Mouse (Mus musculus) embryonic facial prominence, embryonic 14.5 days (tissue): ENCODE data around the gene Aurkaip1. TPM values are rescaled to one million over a fixed set of nuclear protein-coding genes. Genes with fewer than 3 reads are reported as not detected.

Experiments
- ATAC-seq: fragments of 200-750 bp; cut with Nextera tagmentation; 2 replicates; pipeline ENCODE4 v1.8.0; 2017; ENCODE audit warnings: low read depth, moderate number of reproducible peaks, moderate TSS enrichment
- DNase-seq: peaks from one replicate; pipeline ENCODE4 v3.0.0-alpha.2; 2015; ENCODE audit warnings: low spot score
- H3K27ac ChIP-seq: fragments of 300-500 bp; sonication (generic); replicated peaks from 2 replicates; pipeline ENCODE4 v1.5.1; 2014; ENCODE audit warnings: low read depth, mild to moderate bottlenecking, low read length, moderate library complexity
- H3K27me3 ChIP-seq: fragments of 300-500 bp; sonication (generic); replicated peaks from 2 replicates; pipeline ENCODE4 v1.6.1; 2014; ENCODE audit warnings: low read length; ENCODE audit not compliant: control insufficient read depth, insufficient read depth
- H3K36me3 ChIP-seq: fragments of 300-500 bp; sonication (generic); 2 replicates; pipeline ENCODE4 v1.6.1; 2014; ENCODE audit warnings: low read length, mixed read lengths; ENCODE audit not compliant: control insufficient read depth, insufficient read depth
- H3K4me1 ChIP-seq: fragments of 300-500 bp; sonication (generic); 2 replicates; pipeline ENCODE4 v1.6.1; 2014; ENCODE audit warnings: antibody characterized with exemption, low read length; ENCODE audit not compliant: control insufficient read depth, insufficient read depth
- H3K4me2 ChIP-seq: fragments of 300-500 bp; sonication (generic); 2 replicates; pipeline ENCODE4 v1.6.1; 2014; ENCODE audit warnings: low read depth, mild to moderate bottlenecking, low read length, moderate library complexity, mixed read lengths
- H3K4me3 ChIP-seq: fragments of 300-500 bp; sonication (generic); 2 replicates; pipeline ENCODE4 v1.5.1; 2014; ENCODE audit warnings: low read depth, mild to moderate bottlenecking, low read length
- H3K9ac ChIP-seq: fragments of 300-500 bp; sonication (generic); 2 replicates; pipeline ENCODE4 v1.6.1; 2014; ENCODE audit warnings: low read depth, mild to moderate bottlenecking, low read length, moderate library complexity, mixed read lengths
- H3K9me3 ChIP-seq: fragments of 300-500 bp; sonication (generic); 2 replicates; pipeline ENCODE4 v1.6.1; 2016; ENCODE audit warnings: low read length; ENCODE audit not compliant: control insufficient read depth
- WGBS: fragments of 180-500 bp; shearing (Covaris S2); extraction: QIAGEN DNeasy Blood & Tissue Kit; methylation state at CpG from one replicate; pipeline ENCODE4 v1.1.7; 2014; 5-methylcytosine and 5-hydroxymethylcytosine counted together
- polyA plus RNA-seq: library from polyadenylated mRNA; unstranded; fragments of >200 nt; fragmentation: Nextera tagmentation; extraction: Ambion mirVana; gene quantifications from 2 replicates; pipeline ENCODE4 v1.2.1, GENCODE M21; 2014

Gene Aurkaip1
- polyA plus RNA-seq, 1 experiment from 2014 or later: 126 TPM

DNA sequence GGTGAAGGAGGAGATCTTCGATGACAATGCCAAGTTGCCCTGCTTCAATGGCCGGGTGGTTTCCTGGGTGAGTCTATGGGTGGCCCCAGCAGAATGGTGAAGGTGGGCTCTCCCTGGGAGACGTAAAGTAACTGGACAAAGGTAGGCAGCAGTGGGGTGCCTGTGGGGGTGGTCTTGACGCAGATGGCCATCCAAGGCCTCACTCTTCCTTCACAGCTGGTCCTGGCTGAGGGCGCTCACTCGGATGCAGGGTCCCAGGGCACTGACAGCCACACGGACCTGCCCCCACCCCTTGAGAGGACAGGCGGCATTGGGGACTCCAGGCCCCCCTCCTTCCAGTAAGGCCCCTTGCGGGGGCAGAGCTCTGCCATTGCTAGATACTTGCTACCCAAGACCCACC lies 22.3 kb downstream of the Aurkaip1 start:
- no peak overlapping the region for H3K4me3 ChIP-seq
- peaks cover 48% of the 10 kb centered on the region for H3K36me3 ChIP-seq

DNA sequence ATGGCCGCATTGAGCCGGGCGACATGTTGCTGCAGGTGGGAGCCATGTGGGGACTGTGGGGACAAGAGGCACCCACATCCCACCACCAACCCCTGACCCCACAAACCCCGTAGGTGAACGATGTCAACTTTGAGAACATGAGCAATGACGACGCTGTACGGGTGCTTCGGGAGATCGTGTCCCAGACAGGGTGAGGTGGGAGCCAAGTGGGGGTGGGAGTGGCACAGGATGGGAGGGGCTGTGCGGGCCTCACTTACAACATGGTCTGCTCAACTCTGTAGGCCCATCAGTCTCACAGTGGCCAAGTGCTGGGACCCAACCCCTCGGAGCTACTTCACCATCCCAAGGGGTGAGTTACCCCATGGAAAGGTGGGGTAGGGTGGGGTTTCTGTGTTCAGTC lies 23.9 kb downstream of the Aurkaip1 start:
- no peaks in the 10 kb centered on the region for H3K9me3 ChIP-seq
- no peak for ATAC-seq
- H3K36me3 ChIP-seq: peaks cover 63% of the 10 kb centered on the region
- no peak overlapping the region for H3K9ac ChIP-seq
- H3K27ac ChIP-seq: no peak overlapping the region
- H3K4me1 ChIP-seq: no peaks in the 10 kb centered on the region
- no peak for DNase-seq
- H3K4me2 ChIP-seq: no peak overlapping the region
- no peak overlapping the region for H3K4me3 ChIP-seq
- WGBS: 94% methylated on average over 12 of the region's 12 CpGs
- H3K27me3 ChIP-seq: no peaks in the 10 kb centered on the region

More for the DNA sequence above, 22.3 kb downstream of the Aurkaip1 start:
- no peaks in the 10 kb centered on the region for H3K27me3 ChIP-seq
- H3K9ac ChIP-seq: no peak overlapping the region
- H3K27ac ChIP-seq: no peak overlapping the region
- no peaks in the 10 kb centered on the region for H3K9me3 ChIP-seq
- no peak overlapping the region for H3K4me2 ChIP-seq
- ATAC-seq: no peak
- no peak for DNase-seq
- WGBS: 93% methylated on average over 9 of the region's 9 CpGs
- H3K4me1 ChIP-seq: peaks cover 6% of the 10 kb centered on the region

DNA sequence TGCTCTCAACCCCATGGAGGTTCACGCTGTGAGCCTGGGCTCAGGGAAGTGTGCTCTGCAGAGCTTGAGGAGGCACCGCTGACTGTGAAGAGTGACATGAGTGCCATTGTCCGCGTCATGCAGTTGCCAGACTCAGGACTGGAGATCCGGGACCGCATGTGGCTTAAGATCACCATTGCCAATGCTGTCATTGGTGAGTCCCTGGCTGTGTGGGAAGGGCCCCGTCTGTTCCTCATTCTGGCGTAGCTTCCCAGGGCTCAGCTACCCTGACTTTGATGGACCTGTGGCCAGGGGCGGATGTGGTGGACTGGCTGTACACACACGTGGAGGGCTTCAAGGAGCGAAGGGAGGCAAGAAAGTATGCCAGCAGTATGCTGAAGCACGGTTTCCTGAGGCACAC lies 25.0 kb downstream of the Aurkaip1 start:
- Histone ChIP-seq H3K9ac (no peak overlapping the region), H3K27ac (no peak overlapping the region), H3K4me2 (no peak overlapping the region), H3K9me3 (no peaks in the 10 kb centered on the region), H3K36me3 (peaks cover 66% of the 10 kb centered on the region), H3K27me3 (no peaks in the 10 kb centered on the region), H3K4me3 (no peak overlapping the region), H3K4me1 (no peaks in the 10 kb centered on the region)
- no peak for DNase-seq
- 86% methylated on average over 11 of the region's 12 CpGs for WGBS
- no peak for ATAC-seq

DNA sequence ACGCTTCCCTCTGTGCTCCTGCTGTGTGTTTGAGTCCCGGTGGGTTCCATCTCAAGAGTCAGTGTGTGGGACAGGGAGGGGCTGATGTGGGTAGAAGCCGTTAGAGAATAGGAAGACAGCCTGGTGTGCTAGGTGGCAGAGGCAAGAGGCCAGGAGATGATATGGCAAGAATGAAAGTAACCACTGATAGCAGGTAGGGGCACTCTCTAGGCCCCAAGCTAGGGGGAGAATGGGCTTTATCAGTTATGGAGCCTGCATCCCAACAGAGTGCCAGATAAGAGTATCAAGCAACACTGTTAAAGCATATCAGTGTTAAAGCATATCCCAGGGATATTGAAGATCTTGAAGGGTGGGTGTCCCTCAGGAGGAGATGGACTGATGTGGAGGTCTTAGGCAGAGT lies 25.8 kb downstream of the Aurkaip1 start:
- Histone ChIP-seq H3K27me3 (no peaks in the 10 kb centered on the region), H3K4me1 (no peaks in the 10 kb centered on the region), H3K4me2 (no peak overlapping the region), H3K36me3 (peaks cover 74% of the 10 kb centered on the region), H3K4me3 (no peak overlapping the region), H3K9ac (no peak overlapping the region), H3K27ac (no peak overlapping the region), H3K9me3 (no peaks in the 10 kb centered on the region)
- no peak for ATAC-seq
- no peak for DNase-seq
- 92% methylated on average over 3 of the region's 3 CpGs for WGBS

DNA sequence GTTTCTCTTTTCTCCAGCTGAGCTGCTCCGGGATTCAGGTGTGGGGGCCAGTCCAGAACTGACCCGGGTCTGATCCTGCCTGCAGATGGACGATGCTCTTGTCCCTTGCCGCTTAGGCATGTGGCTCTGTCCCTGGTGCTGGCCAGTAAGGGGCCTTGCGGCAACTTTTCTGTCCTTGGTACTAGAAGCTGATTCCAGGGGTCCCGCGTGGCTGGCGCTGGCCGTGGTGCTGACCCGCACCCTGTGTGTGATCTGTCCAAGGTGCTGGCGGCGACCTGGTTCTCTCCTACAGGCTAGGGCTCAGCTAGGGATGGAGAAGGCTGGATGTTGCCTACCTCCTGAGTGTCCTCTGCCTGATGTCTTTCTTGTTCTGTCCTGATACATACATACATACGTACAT lies 28.2 kb downstream of the Aurkaip1 start:
- 15% methylated on average over 11 of the region's 13 CpGs for WGBS
- DNase-seq: peak; percentile 78
- Histone ChIP-seq H3K4me1 (no peaks in the 10 kb centered on the region), H3K4me2 (no peak overlapping the region), H3K9me3 (no peaks in the 10 kb centered on the region), H3K27ac (no peak overlapping the region), H3K27me3 (no peaks in the 10 kb centered on the region), H3K36me3 (peaks cover 68% of the 10 kb centered on the region), H3K9ac (no peak overlapping the region), H3K4me3 (no peak overlapping the region)
- peak; percentile 49; the same call in 1 of the 2 replicates for ATAC-seq

DNA sequence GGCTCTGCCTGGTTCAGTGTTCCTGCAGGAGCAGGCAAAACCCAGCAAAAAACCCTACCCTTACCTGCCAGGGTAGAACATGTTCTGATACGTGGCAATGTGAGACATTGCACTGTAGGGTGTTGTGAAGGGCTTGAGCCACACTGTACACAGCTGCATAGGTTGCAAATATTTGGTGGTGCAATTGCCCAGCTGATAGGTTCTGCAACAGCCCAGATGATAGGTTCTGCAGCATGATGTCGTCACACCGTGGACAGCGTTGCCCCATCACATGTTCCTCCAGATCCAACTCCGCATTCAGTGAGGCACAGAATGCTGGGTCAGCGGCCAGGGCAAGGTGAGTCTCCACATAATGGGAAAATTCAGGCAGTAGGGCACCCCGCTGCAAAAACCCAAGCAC lies 30.7 kb downstream of the Aurkaip1 start:
- Histone ChIP-seq H3K9me3 (no peaks in the 10 kb centered on the region), H3K36me3 (peaks cover 60% of the 10 kb centered on the region; the same call in 1 of the 2 replicates), H3K4me1 (no peaks in the 10 kb centered on the region), H3K27ac (no peak overlapping the region), H3K4me3 (no peak overlapping the region), H3K4me2 (no peak overlapping the region), H3K27me3 (no peaks in the 10 kb centered on the region), H3K9ac (no peak overlapping the region)
- ATAC-seq: no peak
- no peak for DNase-seq
- WGBS: 89% methylated on average over 7 of the region's 7 CpGs

DNA sequence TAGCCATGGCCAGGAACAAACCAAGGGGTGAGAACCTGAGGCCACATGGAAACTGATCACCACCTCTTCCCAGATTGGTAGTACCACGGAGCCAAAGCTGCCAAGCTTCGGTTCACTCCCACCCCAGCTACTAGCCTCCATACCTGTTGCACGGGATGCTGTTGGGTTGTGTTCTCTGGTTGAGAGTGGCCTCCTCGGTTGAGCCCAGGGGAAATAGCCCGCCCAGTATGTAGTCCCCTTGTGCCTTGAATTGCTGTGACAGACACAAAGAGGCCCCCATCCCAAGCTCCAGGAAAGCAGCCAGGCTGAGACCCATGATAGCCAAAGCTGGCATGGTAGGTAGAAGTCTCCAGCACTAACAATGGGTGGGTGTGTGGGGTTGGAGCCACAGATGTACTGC lies 31.9 kb downstream of the Aurkaip1 start, which contains the start of gene Tas1r3:
Gene Tas1r3 (minus strand): TSS at position 362 of the 400 bp plus-strand sequence.
- no peak within 1 kb of the TSS for H3K4me3 ChIP-seq
- WGBS: 86% methylated on average over 5 of the region's 5 CpGs
- DNase-seq: no peak
- no peaks in the 10 kb centered on the region for H3K27me3 ChIP-seq
- H3K9ac ChIP-seq: no peak within 1 kb of the TSS
- H3K27ac ChIP-seq: no peak within 1 kb of the TSS
- no peak within 1 kb of the TSS for H3K4me2 ChIP-seq
- no peak for ATAC-seq
- H3K36me3 ChIP-seq: peaks cover 50% of the 10 kb centered on the region; the same call in 1 of the 2 replicates
- no peaks in the 10 kb centered on the region for H3K9me3 ChIP-seq
- H3K4me1 ChIP-seq: no peaks in the 10 kb centered on the region

DNA sequence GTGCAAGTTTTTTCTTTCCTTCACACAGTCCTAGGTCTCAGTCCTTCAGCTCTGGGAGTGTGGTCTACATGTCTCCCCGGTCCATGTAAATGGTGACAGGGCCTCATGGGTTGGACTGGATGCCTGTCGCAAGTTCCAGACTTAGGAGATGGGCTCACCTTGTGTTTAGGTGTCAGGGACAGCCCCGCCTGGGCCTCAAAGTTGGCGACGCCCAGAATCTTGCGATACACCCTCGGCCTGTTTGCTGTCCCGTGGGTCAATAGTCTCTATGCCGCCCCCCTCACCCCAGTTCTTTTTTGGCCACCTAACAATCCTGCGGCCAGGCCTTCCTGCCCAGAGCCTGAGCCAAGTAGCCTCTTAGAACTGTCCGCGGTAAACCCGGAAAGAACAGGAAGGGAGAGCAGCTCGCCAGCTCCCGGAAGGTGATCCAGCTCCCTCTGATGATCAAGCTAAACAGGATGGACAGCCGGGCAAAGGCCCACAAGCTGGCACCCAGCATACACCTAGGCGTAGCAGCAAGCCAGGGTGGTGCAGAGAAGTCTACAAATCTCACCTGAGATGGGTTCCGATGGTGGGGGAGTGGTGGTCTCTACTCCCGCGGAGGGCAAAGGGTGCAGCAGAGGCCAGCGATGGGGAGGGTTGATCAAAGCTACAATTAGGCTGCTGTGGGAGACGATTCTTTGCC lies 37.7 kb downstream of the Aurkaip1 start:
- 7% methylated on average over 20 of the region's 22 CpGs for WGBS
- no peak overlapping the region for H3K27ac ChIP-seq

More for the DNA sequence above, 37.7 kb downstream of the Aurkaip1 start:
- Histone ChIP-seq H3K36me3 (peaks cover 32% of the 10 kb centered on the region), H3K9me3 (no peaks in the 10 kb centered on the region), H3K4me3 (peak overlapping the region; percentile 68), H3K27me3 (no peaks in the 10 kb centered on the region), H3K4me2 (peak overlapping the region; percentile 88), H3K4me1 (peaks cover 12% of the 10 kb centered on the region), H3K9ac (peak overlapping the region; percentile 83)
- ATAC-seq (no peak; the same call in 1 of the 2 replicates), DNase-seq (no peak)
